Mouse (Mus musculus) forebrain, embryonic 13.5 days (tissue): ENCODE results near the gene Sfta2. TPM values are rescaled to one million over a fixed set of nuclear protein-coding genes. Genes with fewer than 3 reads are reported as not detected.
A peak's percentile ranks its signal among the peaks of the same experiment; 100 is the strongest.

Experiments
- ATAC-seq: fragments of 200-750 bp; cut with Nextera tagmentation; 2 replicates; pipeline ENCODE4 v1.8.0; 2017
- H3K27ac ChIP-seq: fragments of 300-500 bp; sonication (generic); 2 replicates; pipeline ENCODE4 v1.5.1; 2015; ENCODE audit warnings: inconsistent platforms, mild to moderate bottlenecking, moderate library complexity
- H3K27me3 ChIP-seq: fragments of 300-500 bp; sonication (generic); 2 replicates; pipeline ENCODE4 v1.6.1; 2015; ENCODE audit warnings: mild to moderate bottlenecking, inconsistent platforms
- H3K36me3 ChIP-seq: fragments of 300-500 bp; sonication (generic); 2 replicates; pipeline ENCODE4 v1.6.1; 2015; ENCODE audit warnings: mild to moderate bottlenecking, inconsistent platforms; ENCODE audit not compliant: poor library complexity, severe bottlenecking
- H3K4me1 ChIP-seq: fragments of 300-500 bp; sonication (generic); 2 replicates; pipeline ENCODE4 v1.6.1; 2015; ENCODE audit warnings: inconsistent platforms
- H3K4me2 ChIP-seq: fragments of 300-500 bp; sonication (generic); 2 replicates; pipeline ENCODE4 v1.6.1; 2015; ENCODE audit warnings: inconsistent platforms, mild to moderate bottlenecking, moderate library complexity
- H3K4me3 ChIP-seq: fragments of 300-500 bp; sonication (generic); 2 replicates; pipeline ENCODE4 v1.5.1; 2015; ENCODE audit warnings: mild to moderate bottlenecking, inconsistent platforms
- H3K9ac ChIP-seq: fragments of 300-500 bp; sonication (generic); 2 replicates; pipeline ENCODE4 v1.6.1; 2015; ENCODE audit warnings: mild to moderate bottlenecking, inconsistent platforms
- H3K9me3 ChIP-seq: fragments of 300-500 bp; sonication (generic); replicated peaks from 2 replicates; pipeline ENCODE4 v1.6.1; 2016; ENCODE audit warnings: inconsistent platforms
- WGBS: fragments of 180-500 bp; shearing (Covaris S2); methylation state at CpG from one replicate; pipeline ENCODE4 v1.1.7; 2015; 5-methylcytosine and 5-hydroxymethylcytosine counted together
- polyA plus RNA-seq: library from polyadenylated mRNA; unstranded; fragments of >200 nt; fragmentation: Nextera tagmentation; extraction: Ambion mirVana; gene quantifications from 2 replicates; pipeline ENCODE4 v1.2.1, GENCODE M21; 2015

Gene Sfta2
- not detected in 2 replicates for polyA plus RNA-seq

GRCm38 (mm10) chr17:35601249-35601648 is at the start of gene Sfta2:
TSS of gene Sfta2 (plus strand) at chr17:35601549.
- H3K4me1 ChIP-seq = no peaks in the 10 kb centered on the region
- H3K36me3 ChIP-seq = no peaks in the 10 kb centered on the region
- no peak within 1 kb of the TSS for H3K4me3 ChIP-seq
- H3K4me2 ChIP-seq = no peak within 1 kb of the TSS
- no peaks in the 10 kb centered on the region for H3K27me3 ChIP-seq
- no peak for ATAC-seq
- H3K9me3 ChIP-seq = no peaks in the 10 kb centered on the region; the same call in 1 of the 2 replicates
- H3K27ac ChIP-seq = no peak within 1 kb of the TSS
- H3K9ac ChIP-seq = no peak within 1 kb of the TSS
- 64% methylated on average over 2 of the region's 2 CpGs for WGBS

DNA sequence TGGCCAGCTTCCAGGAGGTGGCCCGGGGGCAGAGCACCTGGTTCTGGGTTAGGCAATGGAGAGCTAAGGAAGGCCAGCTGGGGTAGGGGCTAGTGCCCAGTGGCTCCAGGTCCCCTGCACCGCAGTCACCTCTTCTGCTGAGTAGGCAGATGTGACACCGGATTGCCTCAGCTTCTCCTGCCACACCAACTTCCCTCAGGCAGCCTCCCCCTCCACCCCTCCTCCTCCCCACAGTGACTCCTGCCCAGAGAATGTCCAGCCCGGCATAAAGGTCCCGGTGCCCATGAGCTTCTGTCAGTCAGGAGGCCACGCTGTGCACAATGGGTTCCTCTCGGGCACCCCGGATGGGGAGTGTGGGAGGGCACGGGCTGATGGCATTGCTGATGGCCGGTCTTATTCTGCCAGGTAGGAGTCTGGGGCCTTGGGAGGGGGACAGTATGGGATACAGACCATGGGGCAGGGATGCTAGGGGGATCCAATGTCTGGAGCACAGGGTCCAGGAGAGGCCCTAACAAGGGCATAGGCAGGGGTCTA is 49.4 kb upstream of the Sfta2 start, which contains the start of gene Cdsn:
Gene Cdsn (plus strand): TSS at position 248 of the 534 bp plus-strand sequence.
- ATAC-seq = no peak
- Histone ChIP-seq H3K4me2 (no peak within 1 kb of the TSS), H3K9me3 (no peaks in the 10 kb centered on the region), H3K9ac (no peak within 1 kb of the TSS), H3K27ac (no peak within 1 kb of the TSS), H3K27me3 (0 out of 2 replicates have a peak, but pooled peaks cover 3% of the 10 kb centered on the region), H3K4me3 (no peak within 1 kb of the TSS), H3K36me3 (no peaks in the 10 kb centered on the region), H3K4me1 (peaks cover 8% of the 10 kb centered on the region; the same call in 1 of the 2 replicates)
- 73% methylated on average over 10 of the region's 10 CpGs for WGBS

DNA sequence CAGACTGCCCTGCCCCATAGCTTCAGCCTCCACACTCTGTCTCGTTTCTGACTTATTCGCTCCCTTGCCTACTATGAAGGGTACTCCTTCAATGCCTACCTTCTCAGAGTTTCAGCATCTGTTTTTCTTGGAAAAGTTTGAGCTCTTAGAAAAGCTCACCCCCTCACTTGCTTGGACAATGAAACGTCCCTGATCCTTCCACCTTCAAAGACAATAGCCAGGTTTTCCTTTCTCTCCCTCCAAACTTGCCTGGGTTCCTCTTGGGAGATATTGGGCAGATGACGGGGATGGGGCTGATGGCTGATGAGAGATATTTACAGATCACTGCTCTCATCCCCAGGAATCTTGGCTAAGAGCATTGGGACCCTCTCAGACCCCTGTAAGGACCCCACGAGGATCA is 47.0 kb upstream of the Sfta2 start:
- H3K9ac ChIP-seq = no peak overlapping the region
- H3K4me2 ChIP-seq = no peak overlapping the region
- H3K4me1 ChIP-seq = 0 out of 2 replicates have a peak, but pooled peaks cover 3% of the 10 kb centered on the region
- H3K36me3 ChIP-seq = no peaks in the 10 kb centered on the region
- H3K9me3 ChIP-seq = no peaks in the 10 kb centered on the region
- WGBS = 80% methylated on average over 5 of the region's 5 CpGs
- H3K4me3 ChIP-seq = no peak overlapping the region
- no peak overlapping the region for H3K27ac ChIP-seq
- H3K27me3 ChIP-seq = no peaks in the 10 kb centered on the region
- ATAC-seq = no peak

DNA sequence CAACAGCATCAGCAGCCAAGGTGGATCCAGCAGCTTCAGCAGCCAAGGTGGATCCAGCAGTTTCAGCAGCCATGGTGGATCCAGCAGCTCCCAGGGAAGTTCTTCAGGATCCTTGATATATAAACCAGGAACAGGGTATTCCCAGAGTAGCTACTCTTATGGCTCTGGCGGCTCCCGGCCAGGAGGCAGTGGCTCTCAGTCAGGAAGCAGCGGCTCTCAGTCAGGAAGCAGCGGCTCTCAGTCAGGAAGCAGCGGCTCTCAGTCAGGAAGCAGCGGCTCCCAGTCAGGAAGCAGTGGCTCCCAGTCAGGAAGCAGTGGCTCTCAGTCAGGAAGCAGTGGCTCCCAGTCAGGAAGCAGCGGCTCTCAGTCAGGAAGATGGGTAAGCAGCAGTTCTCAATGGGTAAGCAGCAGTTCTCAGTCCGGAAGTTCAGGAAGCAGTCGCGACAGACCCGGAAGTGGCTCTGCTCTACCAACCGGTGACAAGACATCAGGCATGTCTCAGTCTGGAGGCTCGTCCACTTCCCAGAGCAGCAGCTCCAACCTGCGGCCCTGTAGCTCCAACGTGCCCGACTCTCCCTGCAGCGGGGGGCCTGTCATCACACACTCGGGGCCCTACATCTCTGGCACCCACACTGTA is 46.5 kb upstream of the Sfta2 start:
- no peaks in the 10 kb centered on the region for H3K4me1 ChIP-seq
- no peak overlapping the region for H3K4me2 ChIP-seq
- no peak overlapping the region for H3K4me3 ChIP-seq
- no peaks in the 10 kb centered on the region for H3K27me3 ChIP-seq
- no peak overlapping the region for H3K27ac ChIP-seq
- no peak for ATAC-seq
- H3K9me3 ChIP-seq = no peaks in the 10 kb centered on the region
- H3K36me3 ChIP-seq = no peaks in the 10 kb centered on the region
- no peak overlapping the region for H3K9ac ChIP-seq
- 94% methylated on average over 18 of the region's 18 CpGs for WGBS

- Histone ChIP-seq H3K9me3 (no peaks in the 10 kb centered on the region), H3K9ac (no peak overlapping the region), H3K4me2 (no peak overlapping the region), H3K27me3 (no peaks in the 10 kb centered on the region), H3K27ac (no peak overlapping the region), H3K4me1 (no peaks in the 10 kb centered on the region), H3K4me3 (no peak overlapping the region), H3K36me3 (no peaks in the 10 kb centered on the region)
- WGBS = 90% methylated on average over 13 of the region's 13 CpGs
- ATAC-seq = no peak
These were observed 45.1 kb upstream of the Sfta2 start for GRCm38 (mm10) chr17:35556186-35556765.

GRCm38 (mm10) chr17:35556812-35557211 is 44.5 kb upstream of the Sfta2 start:
- Histone ChIP-seq H3K27ac (no peak overlapping the region), H3K4me2 (no peak overlapping the region), H3K9ac (no peak overlapping the region), H3K27me3 (no peaks in the 10 kb centered on the region), H3K9me3 (no peaks in the 10 kb centered on the region), H3K4me1 (no peaks in the 10 kb centered on the region), H3K4me3 (no peak overlapping the region), H3K36me3 (no peaks in the 10 kb centered on the region)
- no peak for ATAC-seq
- WGBS = 31% methylated on average over 5 of the region's 5 CpGs

- Histone ChIP-seq H3K4me3 (no peak overlapping the region), H3K9me3 (no peaks in the 10 kb centered on the region), H3K4me1 (no peaks in the 10 kb centered on the region), H3K27ac (no peak overlapping the region), H3K9ac (no peak overlapping the region), H3K27me3 (no peaks in the 10 kb centered on the region), H3K36me3 (no peaks in the 10 kb centered on the region), H3K4me2 (no peak overlapping the region)
- ATAC-seq = no peak
- 87% methylated on average over 9 of the region's 9 CpGs for WGBS
These were observed 44.0 kb upstream of the Sfta2 start for GRCm38 (mm10) chr17:35557351-35557750.

- H3K4me2 ChIP-seq = no peak overlapping the region
- ATAC-seq = no peak
These were observed 43.1 kb upstream of the Sfta2 start for GRCm38 (mm10) chr17:35558216-35558615.

GRCm38 (mm10) chr17:35567150-35567549 is 34.2 kb upstream of the Sfta2 start, which contains the start of gene 2300002M23Rik:
TSS of gene 2300002M23Rik (plus strand) at chr17:35567450.
- no peaks in the 10 kb centered on the region for H3K36me3 ChIP-seq
- 61% methylated on average over 3 of the region's 3 CpGs for WGBS
- peaks cover 10% of the 10 kb centered on the region for H3K4me1 ChIP-seq
- H3K9me3 ChIP-seq = no peaks in the 10 kb centered on the region
- no peak within 1 kb of the TSS for H3K9ac ChIP-seq
- no peak within 1 kb of the TSS for H3K27ac ChIP-seq
- peaks cover 17% of the 10 kb centered on the region for H3K27me3 ChIP-seq
- H3K4me2 ChIP-seq = no peak within 1 kb of the TSS
- no peak for ATAC-seq
- H3K4me3 ChIP-seq = no peak within 1 kb of the TSS

More at GRCm38 (mm10) chr17:35558216-35558615, 43.1 kb upstream of the Sfta2 start:
- Histone ChIP-seq H3K9me3 (no peaks in the 10 kb centered on the region), H3K27me3 (no peaks in the 10 kb centered on the region), H3K4me1 (no peaks in the 10 kb centered on the region), H3K4me3 (no peak overlapping the region), H3K9ac (no peak overlapping the region), H3K27ac (no peak overlapping the region), H3K36me3 (no peaks in the 10 kb centered on the region)
- WGBS = 61% methylated on average over 8 of the region's 8 CpGs

DNA sequence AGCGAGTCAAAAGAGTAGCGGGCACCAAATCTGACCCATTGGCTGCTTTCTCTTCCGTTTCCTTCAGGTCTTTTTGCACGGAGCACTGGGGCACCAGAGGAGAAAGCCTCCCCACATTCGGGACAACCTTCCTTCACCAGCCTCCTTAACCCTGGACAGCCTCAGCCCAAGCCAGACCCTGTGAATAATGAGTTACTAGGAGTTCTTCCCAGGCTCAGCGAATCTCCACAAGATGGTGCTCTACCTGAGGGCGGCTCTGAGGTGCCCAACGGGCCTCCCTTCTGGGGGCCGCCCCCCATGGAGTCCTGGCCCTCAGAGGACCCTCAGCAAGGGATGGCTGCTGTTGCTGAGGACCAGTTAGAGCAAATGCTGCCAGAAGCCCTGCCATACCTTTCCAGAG is 33.6 kb upstream of the Sfta2 start:
- no peak overlapping the region for H3K4me3 ChIP-seq
- H3K27me3 ChIP-seq = peaks cover 17% of the 10 kb centered on the region
- no peak overlapping the region for H3K27ac ChIP-seq
- no peaks in the 10 kb centered on the region for H3K9me3 ChIP-seq
- H3K4me2 ChIP-seq = no peak overlapping the region
- ATAC-seq = no peak
- 18% methylated on average over 9 of the region's 9 CpGs for WGBS
- no peak overlapping the region for H3K9ac ChIP-seq
- peaks cover 10% of the 10 kb centered on the region for H3K4me1 ChIP-seq
- no peaks in the 10 kb centered on the region for H3K36me3 ChIP-seq

GRCm38 (mm10) chr17:35569091-35569944 is 32.0 kb upstream of the Sfta2 start:
- peak; percentile 77 for ATAC-seq
- Histone ChIP-seq H3K4me3 (peak overlapping the region; percentile 34), H3K9ac (peak overlapping the region; percentile 41), H3K9me3 (no peaks in the 10 kb centered on the region), H3K36me3 (no peaks in the 10 kb centered on the region), H3K4me1 (peaks cover 10% of the 10 kb centered on the region), H3K4me2 (peak overlapping the region; percentile 60), H3K27me3 (peaks cover 17% of the 10 kb centered on the region), H3K27ac (no peak overlapping the region)
- WGBS = 3% methylated on average over 28 of the region's 28 CpGs

DNA sequence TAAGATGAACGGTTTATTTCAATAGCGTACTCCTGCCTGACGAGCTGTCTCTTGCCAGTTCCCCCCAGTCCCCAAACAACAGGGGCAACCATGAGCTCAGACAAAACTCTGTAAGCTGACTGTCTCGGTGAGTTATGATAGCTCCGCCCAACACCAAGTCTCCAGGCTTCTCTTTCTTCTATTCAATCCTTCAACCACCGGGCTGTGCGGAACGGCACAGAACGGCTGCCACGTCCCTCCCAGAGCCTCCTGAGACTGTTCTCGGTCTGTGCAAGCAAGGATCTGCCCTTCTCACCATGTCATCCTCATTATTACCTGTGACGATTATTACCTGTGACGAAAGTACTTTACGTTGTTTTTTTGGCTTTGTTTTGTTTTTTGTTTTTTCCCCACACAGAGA is 30.5 kb upstream of the Sfta2 start:
- Histone ChIP-seq H3K27me3 (peaks cover 17% of the 10 kb centered on the region), H3K27ac (no peak overlapping the region), H3K4me2 (no peak overlapping the region), H3K4me1 (peaks cover 10% of the 10 kb centered on the region), H3K9ac (no peak overlapping the region), H3K36me3 (no peaks in the 10 kb centered on the region), H3K4me3 (no peak overlapping the region), H3K9me3 (no peaks in the 10 kb centered on the region)
- ATAC-seq = no peak
- 77% methylated on average over 14 of the region's 14 CpGs for WGBS
